Mouse (Mus musculus) thymus, postnatal 10 days (tissue): ENCODE data around the gene H2-Ob.
"Not testable (repeated sequence)": the region's sequence is repeated elsewhere in the genome, so short reads cannot be mapped to it uniquely, and the experiment has no call there.

Experiments used
- DNase-seq, 2 experiments: peaks; one replicate each; pipeline ENCODE4 v3.0.0; 2021; ENCODE audit warnings: low spot score in 2 of 2

Gene H2-Ob

DNA sequence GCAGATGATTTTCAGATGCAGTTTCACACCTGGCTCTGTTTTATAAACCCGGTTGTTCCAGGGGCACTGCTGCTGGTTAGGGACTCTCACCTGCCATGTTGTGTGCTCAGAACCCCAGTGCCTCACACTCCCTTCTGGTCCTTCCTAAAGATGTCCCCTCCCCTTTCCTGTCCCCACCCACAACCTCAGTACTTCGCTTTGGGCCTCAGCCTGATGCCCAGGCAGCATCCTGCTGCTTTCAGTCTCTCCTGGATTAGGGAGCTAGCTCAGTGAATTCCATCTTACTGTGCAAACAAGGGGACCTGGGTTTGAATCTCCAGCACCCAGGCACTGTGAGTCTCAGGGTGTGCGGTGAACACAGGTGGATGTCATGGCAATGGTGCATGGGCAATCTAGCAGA, 31.2 kb upstream of the H2-Ob start:
- peak; percentile 40 to 41 for DNase-seq

DNA sequence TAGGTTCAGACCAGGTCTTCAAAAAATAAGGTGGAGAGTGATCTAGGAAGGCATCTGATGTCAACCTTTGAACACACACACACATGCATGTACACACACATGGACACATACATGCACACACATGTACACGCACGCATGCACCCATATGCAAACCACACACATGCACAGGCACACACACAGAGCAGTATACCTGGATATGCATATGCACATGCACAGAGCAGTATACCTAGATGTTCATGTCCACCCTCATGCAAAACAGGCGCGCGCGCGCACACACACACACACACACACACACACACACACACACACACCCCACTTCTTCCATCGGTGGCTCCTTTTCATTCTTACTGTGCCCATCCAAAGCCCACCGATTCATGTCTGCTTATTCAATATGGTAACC, 30.8 kb upstream of the H2-Ob start:
- DNase-seq = peak in 1 of 2 experiments; percentile 2

DNA sequence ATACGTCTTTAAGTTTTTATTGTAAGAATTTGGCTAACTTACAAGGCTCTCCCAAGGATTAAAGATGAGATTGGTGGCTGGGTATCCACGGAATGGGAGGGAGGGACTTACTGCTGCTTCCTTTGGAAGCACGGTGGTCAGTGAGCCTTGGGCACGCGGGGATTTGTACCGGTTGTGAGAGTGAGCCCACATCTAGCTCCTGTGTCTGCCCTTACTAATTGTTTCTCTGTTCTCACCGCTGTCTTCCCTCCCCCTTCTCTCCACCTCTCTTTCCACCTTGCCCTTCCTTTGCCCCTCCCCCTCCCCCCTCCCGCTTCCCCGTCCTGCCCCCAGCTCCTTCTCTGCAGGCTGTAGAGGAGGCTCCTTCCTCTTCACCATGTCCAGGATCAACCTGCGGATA, 30.3 kb upstream of the H2-Ob start:
- peak in 1 of 2 experiments; percentile 7 for DNase-seq

DNA sequence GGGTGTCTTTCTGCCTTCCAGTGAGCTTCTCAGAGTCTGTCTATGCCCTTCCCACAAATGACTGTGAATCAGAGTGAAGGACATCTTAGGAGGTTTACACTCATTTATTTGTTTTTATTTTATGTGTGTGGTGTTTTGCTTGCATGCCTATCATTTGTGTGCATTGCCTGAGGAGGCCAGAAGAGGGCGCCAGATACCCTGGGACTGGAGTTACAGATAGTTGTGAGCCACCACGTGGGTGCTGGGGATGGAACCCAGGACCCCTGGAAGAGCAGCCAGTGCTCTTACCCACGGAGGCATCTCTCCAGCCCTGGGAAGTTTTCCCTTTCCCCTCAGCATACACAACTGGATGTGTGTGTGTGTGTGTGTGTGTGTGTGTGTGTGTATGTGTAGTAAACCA, 29.0 kb upstream of the H2-Ob start:
- peak; percentile 36 to 50 for DNase-seq

DNA sequence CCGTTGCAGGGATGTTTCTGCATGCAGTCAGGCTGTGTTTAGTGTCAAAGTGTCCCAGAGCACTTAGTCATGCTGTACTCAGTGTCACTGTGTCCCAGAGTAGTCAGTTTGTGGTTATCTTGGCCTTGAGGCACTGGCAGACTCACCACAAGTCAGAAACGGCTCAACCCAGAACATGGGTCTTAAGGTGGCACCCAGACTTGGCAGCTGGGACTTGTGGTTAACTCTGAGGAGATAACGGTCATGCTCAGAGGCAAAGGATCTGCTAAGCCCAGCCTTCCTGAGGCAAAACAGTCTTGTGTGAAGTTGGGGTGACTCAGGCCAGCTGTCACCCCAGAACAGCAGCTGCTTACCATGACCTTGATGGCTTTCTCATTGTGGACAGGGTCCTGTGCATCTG, 28.1 kb upstream of the H2-Ob start:
- peak; percentile 55 to 69 for DNase-seq

DNA sequence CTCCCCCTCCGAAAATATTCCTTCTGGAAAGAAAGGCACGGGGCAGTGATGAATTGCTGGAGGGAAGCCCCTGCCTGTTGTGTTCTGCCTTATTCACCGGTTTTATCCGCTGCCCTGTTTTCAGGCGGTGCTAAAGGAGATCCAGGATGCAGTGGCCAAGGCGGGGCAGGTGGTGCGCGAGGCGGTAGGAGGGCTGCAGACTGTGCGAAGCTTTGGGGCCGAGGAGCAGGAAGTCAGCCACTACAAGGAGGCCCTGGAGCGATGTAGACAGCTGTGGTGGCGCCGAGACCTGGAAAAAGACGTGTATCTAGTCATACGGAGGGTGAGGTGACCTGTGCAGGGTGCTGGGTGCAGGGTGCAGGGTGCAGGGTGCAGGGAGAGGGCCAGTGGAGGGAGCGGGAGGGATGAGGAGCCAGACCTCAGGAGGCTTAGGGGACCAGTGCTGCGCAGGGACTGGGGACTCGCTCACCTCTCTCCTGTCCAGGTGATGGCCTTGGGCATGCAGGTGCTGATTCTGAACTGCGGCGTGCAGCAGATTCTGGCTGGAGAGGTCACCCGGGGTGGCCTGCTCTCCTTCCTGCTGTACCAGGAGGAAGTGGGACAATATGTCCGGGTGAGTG, 26.8 kb upstream of the H2-Ob start:
- DNase-seq = peak; percentile 80 to 82

DNA sequence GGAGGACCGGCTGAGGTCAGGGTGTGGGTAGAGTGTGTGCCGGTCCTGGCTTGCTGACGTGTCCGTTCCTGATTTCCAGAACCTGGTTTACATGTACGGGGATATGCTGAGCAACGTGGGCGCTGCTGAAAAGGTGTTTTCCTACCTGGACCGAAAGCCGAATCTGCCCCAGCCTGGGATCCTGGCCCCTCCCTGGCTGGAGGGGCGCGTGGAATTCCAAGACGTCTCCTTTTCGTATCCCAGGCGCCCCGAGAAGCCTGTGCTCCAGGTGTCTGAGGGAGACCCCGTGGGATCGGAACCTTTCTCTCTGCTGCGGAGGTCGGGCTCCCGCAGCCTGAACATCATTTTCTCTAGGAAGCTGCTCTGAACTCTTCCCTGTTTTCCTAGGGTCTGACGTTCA, 24.8 kb upstream of the H2-Ob start:
- DNase-seq = peak; percentile 2

DNA sequence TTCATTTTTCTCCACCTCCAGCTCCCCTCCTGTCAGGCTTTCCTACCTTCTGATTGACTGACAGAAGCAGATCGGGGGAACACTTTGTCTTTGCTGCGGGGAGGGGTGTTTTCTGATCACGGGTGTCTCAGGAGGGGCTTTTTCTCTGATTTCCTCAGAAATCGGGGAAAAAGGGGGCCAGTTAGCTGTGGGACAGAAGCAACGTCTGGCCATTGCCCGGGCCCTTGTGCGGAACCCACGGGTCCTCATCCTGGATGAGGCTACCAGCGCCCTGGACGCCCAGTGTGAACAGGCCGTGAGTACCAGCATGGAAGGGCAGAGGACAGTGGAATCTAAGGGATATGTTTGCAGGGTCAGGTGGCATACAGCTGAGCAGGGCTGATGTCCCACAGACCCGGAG, 23.5 kb upstream of the H2-Ob start:
- peak; percentile 2 for DNase-seq

DNA sequence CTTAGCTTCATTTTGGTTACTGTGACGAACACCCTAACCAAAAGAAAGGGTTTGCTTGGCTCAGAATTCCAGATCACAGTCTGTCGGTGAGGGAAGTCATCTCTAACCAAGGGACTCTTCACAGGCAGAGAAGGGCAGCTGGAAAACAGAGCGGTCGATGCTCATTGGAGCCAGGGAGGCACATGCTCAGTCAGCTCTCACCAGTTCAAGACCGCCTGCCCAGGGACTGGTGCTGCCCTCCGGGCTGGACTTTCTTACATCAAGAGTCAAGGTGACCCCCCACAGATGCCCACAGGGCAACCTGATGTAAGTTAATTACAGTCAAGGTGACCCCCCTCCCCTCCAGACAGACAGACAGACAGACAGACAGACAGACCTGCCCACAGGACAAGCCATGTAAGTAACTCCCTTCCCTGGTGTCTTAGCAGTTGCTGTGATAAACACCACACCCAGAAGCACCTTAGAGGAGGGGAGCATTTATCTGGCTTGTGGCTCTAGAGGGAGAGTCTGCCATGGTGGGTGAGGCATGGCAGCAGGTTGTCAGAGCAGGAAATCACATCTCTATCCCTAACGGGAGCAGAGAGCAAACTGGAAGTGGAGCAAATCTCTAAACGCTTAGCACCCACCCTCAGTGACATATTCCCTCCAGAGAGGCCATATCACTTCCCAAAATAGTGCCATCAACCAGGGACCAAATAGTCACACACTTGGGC, 21.3 kb upstream of the H2-Ob start:
- peak; percentile 3 to 6 for DNase-seq

DNA sequence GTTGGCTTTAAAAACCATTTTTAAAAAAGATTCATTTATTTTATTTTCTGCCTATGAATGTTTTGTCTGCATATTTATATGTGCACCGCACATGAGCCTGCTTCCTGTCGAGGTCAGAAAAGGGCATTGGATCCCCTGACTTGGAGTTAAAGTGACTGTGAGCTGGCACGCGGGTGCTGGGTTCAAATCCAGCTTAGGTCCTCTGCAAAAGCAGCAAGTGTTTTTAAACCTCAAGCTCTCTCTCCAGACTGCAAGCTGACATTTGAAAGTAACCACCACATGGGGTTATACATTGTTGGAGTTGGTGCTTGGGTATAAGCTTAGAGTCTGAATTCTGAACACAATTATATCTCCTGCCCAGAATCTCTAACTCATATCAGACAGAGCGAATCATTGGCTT, 20.7 kb upstream of the H2-Ob start:
- peak; percentile 2 to 3 for DNase-seq

DNA sequence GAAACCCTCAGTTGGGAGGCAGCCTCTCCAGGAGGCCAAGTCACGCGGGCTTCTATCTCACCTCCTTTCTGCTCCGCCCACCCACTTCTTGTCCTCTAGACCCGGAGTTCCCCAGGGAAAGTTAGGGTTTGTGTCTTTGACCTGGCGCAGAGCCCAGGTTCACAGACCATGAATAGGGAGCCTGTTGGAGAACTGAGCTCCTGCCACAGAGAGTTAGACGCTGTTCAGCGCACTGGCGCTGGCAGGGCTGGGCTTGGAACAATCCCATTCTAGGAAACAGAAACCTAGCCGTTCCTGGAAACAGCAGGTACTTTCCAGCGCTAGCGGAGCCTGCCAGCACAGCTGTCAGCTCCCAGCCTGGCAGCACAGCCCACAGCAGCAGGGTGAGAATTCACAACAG, 20.0 kb upstream of the H2-Ob start:
- peak; percentile 12 to 13 for DNase-seq

DNA sequence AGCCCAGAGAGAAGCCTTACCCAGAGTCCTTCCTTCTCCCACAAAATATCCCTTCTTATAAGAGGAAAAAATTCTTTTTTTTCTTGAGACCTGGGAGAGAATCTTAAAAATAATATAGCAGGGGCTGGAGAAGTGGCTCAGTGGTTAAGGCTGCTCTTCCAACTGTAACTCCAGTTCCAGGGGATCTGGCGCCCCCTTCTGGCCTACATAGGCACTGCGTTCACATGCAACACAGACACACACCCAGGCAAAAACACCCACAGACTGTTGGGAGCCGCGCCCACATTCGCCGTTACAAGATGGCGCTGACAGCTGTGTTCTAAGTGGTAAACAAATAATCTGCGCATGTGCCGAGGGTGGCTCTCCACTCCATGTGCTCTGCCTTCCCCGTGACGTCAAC, 19.6 kb upstream of the H2-Ob start:
- DNase-seq = peak; percentile 70 to 88

DNA sequence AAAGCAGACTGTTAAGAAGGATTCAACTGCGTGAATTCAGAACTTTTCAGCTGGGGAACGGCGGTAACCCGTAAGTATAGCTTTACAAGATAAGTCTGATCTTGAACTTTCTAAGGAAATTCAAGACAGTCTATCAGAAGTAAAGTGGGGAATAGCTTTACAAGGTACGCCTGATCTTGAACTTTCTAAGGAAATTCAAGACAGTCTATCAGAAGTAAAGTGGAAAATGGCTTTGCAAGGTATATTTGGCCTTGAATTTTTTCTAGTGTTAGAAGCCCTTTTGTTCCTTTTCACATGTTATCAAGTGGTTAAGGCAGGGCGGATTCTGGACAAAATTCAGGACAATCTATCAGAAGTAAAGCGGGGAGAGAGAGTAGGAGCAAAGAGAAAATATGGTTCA, 18.9 kb upstream of the H2-Ob start:
- DNase-seq = peak; percentile 3 to 49

DNA sequence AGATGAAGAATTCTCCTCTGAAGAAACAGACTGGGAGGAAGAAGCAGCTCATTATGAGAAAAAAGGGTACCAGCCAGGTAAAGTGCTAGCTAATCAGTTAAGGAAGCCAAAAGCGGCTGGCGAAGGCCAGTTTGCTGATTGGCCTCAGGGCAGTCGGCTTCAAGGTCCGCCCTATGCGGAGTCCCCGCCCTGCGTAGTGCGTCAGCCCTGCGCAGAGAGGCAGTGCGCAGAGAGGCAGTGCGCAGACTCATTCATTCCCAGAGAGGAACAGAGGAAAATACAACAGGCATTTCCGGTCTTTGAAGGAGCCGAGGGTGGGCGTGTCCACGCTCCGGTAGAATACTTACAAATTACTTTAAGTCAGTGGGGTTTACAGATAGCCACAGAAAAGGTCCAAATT, 18.3 kb upstream of the H2-Ob start:
- DNase-seq = not testable (repeated sequence)

DNA sequence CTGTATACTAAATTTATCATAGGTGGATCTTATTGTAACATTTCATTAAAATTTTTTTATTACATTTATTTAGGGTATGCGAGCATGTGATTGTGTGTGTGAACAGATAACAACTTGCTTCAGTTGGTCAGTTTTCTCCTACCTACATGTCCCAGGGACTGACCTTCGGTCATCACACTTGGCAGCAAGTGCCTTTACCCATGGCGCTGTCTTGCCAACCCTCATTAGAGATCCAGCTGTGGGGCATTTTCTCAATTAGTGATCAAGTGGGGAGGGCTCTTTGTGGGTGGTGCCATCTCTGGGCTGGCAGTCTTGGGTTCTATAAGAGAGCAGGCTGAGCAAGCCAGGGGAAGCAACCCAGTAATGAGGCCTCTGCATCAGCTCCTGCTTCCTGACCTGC, 13.9 kb upstream of the H2-Ob start:
- peak; percentile 2 for DNase-seq

DNA sequence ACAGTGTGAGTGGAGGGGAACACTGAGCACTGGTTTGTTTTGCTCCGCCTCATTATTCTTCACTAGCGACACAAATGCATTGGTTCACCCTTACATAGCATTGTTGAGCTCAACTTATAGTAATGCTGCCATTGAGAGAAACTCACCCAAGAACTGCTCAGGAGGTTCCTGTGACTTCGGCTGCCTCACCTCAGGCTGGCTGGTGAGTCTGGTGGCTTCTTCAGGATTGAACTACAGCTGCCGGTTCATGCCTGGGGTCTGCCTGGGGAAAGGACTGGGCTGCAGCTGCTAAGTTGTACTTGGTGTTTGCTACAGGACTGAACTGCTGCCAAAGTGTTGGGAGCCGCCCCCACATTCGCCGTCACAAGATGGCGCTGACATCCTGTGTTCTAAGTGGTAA, 13.3 kb upstream of the H2-Ob start:
- peak; percentile 2 for DNase-seq

DNA sequence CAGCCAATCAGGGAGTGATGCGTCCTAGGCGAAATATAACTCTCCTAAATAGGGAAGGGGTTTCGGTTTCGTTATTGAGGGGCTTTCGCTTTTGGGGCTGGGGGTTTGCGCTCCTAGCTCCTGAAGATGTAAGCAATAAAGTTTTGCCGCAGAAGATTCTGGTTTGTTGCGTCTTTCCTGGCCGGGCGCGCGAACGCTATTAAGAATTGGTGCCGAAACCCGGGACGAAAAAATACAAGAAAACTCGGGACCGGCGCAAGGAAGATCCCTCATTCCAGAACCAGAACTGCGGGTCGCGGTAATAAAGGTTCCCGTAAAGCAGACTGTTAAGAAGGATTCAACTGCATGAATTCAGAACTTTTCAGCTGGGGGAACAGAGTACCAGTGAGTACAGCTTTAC, 12.8 kb upstream of the H2-Ob start:
- DNase-seq = peak; percentile 4 to 12

DNA sequence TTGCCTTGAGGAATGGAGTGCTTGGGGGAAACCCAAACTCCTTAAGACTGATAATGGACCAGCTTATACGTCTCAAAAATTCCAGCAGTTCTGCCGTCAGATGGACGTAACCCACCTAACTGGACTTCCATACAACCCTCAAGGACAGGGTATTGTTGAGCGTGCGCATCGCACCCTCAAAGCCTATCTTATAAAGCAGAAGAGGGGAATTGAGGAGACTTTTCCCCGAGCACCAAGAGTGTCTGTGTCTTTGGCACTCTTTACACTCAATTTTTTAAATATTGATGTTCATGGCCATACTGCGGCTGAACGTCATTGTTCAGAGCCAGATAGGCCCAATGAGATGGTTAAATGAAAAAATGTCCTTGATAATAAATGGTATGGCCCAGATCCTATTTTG, 7.7 kb upstream of the H2-Ob start:
- DNase-seq = peak in 1 of 2 experiments; percentile 2

DNA sequence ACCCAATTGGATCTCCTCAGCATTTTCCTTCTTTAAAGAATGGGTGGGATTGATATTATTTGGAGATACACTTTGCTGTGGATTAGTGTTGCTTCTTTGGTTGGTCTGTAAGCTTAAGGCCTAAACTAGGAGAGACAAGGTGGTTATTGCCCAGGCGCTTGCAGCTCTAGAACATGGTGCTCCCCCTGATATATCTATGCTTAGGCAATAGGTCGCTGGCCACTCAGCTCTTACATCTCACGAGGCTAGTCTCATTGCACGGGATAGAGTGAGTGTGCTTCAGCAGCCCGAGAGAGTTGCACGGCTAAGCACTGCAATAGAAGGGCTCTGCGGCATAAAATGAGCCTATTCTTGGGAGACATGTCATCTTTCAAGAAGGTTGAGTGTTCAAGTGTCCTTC, 6.7 kb upstream of the H2-Ob start:
- not testable (repeated sequence) for DNase-seq

DNA sequence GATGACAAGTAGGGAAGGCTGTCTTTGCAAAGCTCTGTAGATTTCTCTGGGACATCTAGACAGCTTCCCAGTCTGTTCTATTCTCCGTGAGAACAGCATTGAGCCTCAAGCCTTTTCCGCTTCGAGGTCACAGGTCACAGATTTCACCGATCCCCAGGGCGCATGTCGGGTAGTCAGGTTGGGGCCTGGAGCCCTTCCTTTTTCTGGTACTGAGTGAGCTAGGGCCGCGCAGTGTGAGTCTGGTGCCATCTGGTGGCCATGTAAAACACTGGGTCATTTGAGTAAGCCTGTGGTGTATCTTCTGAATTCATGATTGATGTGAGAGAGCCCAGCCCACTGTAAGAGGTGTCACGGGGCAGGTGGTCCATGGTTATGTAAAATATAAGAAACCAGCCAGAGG, 3.8 kb upstream of the H2-Ob start:
- DNase-seq = peak; percentile 84 to 89

DNA sequence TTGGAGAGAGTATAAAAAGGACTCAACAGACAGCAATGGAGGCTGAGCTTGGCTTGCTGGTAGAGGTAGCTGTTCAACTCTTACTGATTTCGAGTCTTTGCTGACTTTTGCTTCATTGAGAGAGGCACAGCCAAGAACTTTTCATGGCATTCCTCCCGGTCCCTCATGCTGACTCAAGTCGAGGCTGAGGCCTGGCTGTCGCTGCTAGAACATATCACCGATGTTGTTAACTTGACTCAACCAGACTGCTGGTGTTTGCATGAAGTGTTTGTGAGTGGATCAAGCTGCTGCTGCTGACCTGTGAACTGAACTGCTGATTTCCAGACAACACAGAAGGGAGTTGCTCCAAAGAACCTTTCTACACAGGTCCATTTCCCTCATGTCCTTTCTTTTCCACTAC, 2.0 kb upstream of the H2-Ob start:
- no peak for DNase-seq

DNA sequence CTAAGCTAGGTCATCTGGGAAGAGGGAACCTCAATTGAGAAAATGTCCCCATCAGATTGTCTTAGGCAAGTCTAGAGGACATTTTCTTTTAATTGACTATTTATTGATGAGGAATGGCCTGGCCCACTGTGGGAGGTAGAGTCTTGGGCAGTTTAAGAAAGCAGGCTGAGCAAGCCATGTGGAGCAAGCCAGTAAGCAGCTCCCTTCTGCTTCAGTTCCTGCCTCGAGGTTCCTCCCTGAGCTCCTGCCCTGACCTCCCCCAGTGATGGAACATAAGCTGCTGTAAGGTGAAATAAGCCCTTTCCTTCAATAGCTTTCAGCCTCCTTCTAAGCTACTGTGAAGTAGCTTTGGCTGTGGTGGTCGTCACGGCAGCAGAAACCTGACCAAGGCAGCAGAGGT, 962 bp upstream of the H2-Ob start:
- no peak for DNase-seq

DNA sequence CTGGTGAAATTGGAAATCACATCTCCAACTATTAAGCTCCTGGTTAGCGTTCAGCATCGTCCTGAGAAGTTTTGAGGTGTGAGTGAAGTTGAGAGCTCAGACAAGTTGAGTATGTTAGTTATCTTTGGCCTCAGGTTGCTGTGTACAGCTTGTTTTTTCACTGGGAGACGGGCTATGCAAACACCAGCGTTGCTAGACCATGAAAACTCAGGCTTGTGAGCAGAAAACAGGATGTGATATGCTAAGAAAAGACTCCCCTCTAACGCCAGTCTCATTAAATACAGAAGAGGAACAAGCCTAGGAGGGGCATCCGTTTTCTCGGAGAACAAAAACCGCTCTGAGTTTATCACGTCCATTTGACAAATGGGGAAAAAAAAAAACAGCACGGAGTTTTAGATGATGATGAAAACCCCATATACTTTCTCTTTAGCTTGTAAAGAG, 918 bp downstream of the H2-Ob start:
- no peak for DNase-seq

DNA sequence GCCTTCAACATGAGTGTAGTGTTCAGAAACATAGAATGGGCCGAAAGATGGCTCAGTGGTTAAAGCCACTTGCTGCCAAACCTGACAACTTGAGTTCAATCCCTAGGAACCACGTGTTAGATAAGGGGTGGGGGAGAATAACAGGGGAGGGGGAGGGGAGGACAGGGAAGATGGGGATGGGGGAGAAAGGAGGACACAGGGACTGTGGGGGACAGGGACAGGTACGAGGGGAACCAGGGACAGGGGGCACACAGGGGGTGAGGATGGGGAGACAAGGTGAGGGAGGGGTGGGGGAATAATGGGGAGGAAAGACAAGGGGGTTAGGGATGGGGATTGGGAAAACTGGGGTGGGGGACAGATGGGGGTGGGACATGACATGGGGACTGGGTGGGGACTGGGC, 1.7 kb downstream of the H2-Ob start:
- DNase-seq = no peak
